20 mouse cellular contexts compared by ENCODE assay signal in the genomic region with DNA sequence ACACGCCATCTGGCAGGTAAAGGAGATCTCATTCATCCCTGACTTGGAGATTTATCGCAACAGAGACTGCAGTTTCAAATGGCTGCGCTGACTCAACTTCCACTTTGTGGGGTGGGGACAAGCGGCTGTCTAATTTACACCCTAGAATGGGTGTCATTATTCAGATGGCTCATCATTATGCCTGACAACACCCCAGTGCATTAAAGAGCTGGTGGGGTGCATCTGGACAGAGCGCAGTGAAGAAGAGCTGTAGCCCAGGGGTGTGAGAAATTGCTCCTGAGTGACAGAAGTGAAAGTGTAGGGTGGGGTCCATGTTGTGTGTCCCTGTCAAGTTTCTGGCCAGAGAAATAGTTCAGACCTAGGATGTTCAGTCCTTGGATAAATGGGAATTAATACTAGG.
A peak's percentile ranks its signal among the peaks of the same experiment; 100 is the strongest.
DNase-seq lines count a peak whose midpoint lies in the region; ATAC-seq and TF ChIP-seq lines count a peak whose summit lies in the region.
"Had no signal": no experiment of that assay in that cellular context is flagged by ENCODE, and none has a peak within 500 bp of the region (broad histone marks: within the 10 kb centered on the region; RNA-seq: fewer than 3 reads in every experiment).

No protein-coding gene starts in this region.

- ATAC-seq in heart, embryonic 12.5 days (ENCODE audit: insufficient number of reproducible peaks, low FRiP score), result no peak
- no peak for ATAC-seq in hindbrain, embryonic 13.5 days (ENCODE audit: low FRiP score)
- ATAC-seq in hindbrain, embryonic 16.5 days, result no peak
- no peak for ATAC-seq in forebrain, embryonic 14.5 days
- ATAC-seq: inflammation-experienced regulatory T-cells, adult 6 months; intestine, postnatal 0 days had no signal

- TF ChIP-seq CTCF in brain, embryonic 14.5 days (IDR thresholded peaks at IDR 0.05; ENCODE audit: borderline replicate concordance, extremely low read depth, insufficient read depth, insufficient read length), result no peak
- TF ChIP-seq CTCF in layer of hippocampus, adult 2 months (conservative IDR thresholded peaks at IDR 0.05), result no peak

- H3K27ac ChIP-seq in heart, embryonic 12.5 days (ENCODE audit: poor library complexity, severe bottlenecking), result no peak overlapping the region
- H3K27ac ChIP-seq in hindbrain, embryonic 13.5 days, result 0 out of 2 replicates have a peak overlapping the region, but pooled peaks have one; percentile 60
- no peak overlapping the region for H3K27ac ChIP-seq in hindbrain, embryonic 16.5 days (ENCODE audit: low read depth, low read length)
- no peak overlapping the region for H3K27ac ChIP-seq in forebrain, embryonic 14.5 days (ENCODE audit: low read depth, low read length)
- H3K27ac ChIP-seq in layer of hippocampus, adult 2 months, result no peak overlapping the region
- H3K27ac ChIP-seq: embryonic facial prominence, embryonic 15.5 days; gastrocnemius, adult 2 months; heart, embryonic 10.5 days; hindbrain, embryonic 14.5 days had no signal

- no peak overlapping the region for H3K9ac ChIP-seq in heart, embryonic 12.5 days
- H3K9ac ChIP-seq in hindbrain, embryonic 13.5 days, result no peak overlapping the region
- no peak overlapping the region for H3K9ac ChIP-seq in hindbrain, embryonic 16.5 days (ENCODE audit: low read depth, low read length)
- H3K9ac ChIP-seq in forebrain, embryonic 14.5 days (ENCODE audit: low read length), result no peak overlapping the region
- H3K9ac ChIP-seq: embryonic facial prominence, embryonic 15.5 days; hindbrain, embryonic 14.5 days had no signal

- 77% methylated on average over 5 of the region's 5 CpGs for WGBS in heart, embryonic 12.5 days
- WGBS in hindbrain, embryonic 13.5 days, result 61% methylated on average over 5 of the region's 5 CpGs
- 47% methylated on average over 5 of the region's 5 CpGs for WGBS in hindbrain, embryonic 16.5 days
- WGBS in forebrain, embryonic 14.5 days, result 70% methylated on average over 5 of the region's 5 CpGs

- H3K4me1 ChIP-seq in heart, embryonic 12.5 days (replicated peaks), result 0 out of 2 replicates have a peak, but pooled peaks cover 7% of the 10 kb centered on the region
- peaks cover 20% of the 10 kb centered on the region for H3K4me1 ChIP-seq in hindbrain, embryonic 13.5 days (replicated peaks)
- peaks cover 7% of the 10 kb centered on the region for H3K4me1 ChIP-seq in hindbrain, embryonic 16.5 days (ENCODE audit: control insufficient read depth, insufficient read depth, low read depth, low read length)
- peaks cover 19% of the 10 kb centered on the region for H3K4me1 ChIP-seq in forebrain, embryonic 14.5 days (ENCODE audit: control insufficient read depth, insufficient read depth, low read length)
- H3K4me1 ChIP-seq: embryonic facial prominence, embryonic 15.5 days had no signal

- H3K4me2 ChIP-seq in heart, embryonic 12.5 days, result 0 out of 2 replicates have a peak overlapping the region, but pooled peaks have one; percentile 19
- H3K4me2 ChIP-seq in hindbrain, embryonic 13.5 days, result no peak overlapping the region
- no peak overlapping the region for H3K4me2 ChIP-seq in hindbrain, embryonic 16.5 days (ENCODE audit: low read length)
- no peak overlapping the region for H3K4me2 ChIP-seq in forebrain, embryonic 14.5 days (ENCODE audit: low read length)
- H3K4me2 ChIP-seq: embryonic facial prominence, embryonic 15.5 days; hindbrain, embryonic 14.5 days had no signal

- no peak overlapping the region for H3K4me3 ChIP-seq in heart, embryonic 12.5 days
- H3K4me3 ChIP-seq in hindbrain, embryonic 13.5 days, result no peak overlapping the region
- H3K4me3 ChIP-seq in hindbrain, embryonic 16.5 days (ENCODE audit: low read length), result no peak overlapping the region
- H3K4me3 ChIP-seq in forebrain, embryonic 14.5 days (ENCODE audit: low read depth, low read length), result no peak overlapping the region
- H3K4me3 ChIP-seq in layer of hippocampus, adult 2 months, result no peak overlapping the region
- H3K4me3 ChIP-seq: embryonic facial prominence, embryonic 15.5 days; erythroblast, embryonic 14.5 days; gastrocnemius, adult 2 months; heart, embryonic 10.5 days had no signal

- no peak for TF ChIP-seq POLR2A in brain, embryonic 14.5 days (IDR thresholded peaks at IDR 0.05; ENCODE audit: borderline replicate concordance, extremely low read depth, insufficient read depth, insufficient read length, poor library complexity, severe bottlenecking)

- H3K27me3 ChIP-seq in heart, embryonic 12.5 days (replicated peaks), result no peaks in the 10 kb centered on the region
- no peaks in the 10 kb centered on the region for H3K27me3 ChIP-seq in hindbrain, embryonic 13.5 days
- H3K27me3 ChIP-seq in hindbrain, embryonic 16.5 days (replicated peaks; ENCODE audit: control insufficient read depth, insufficient read depth, low read length), result no peaks in the 10 kb centered on the region
- H3K27me3 ChIP-seq in forebrain, embryonic 14.5 days (replicated peaks; ENCODE audit: control insufficient read depth, insufficient read depth, low read length), result no peaks in the 10 kb centered on the region
- H3K27me3 ChIP-seq: embryonic facial prominence, embryonic 15.5 days had no signal

- no peaks in the 10 kb centered on the region for H3K9me3 ChIP-seq in heart, embryonic 12.5 days (replicated peaks)
- no peaks in the 10 kb centered on the region for H3K9me3 ChIP-seq in hindbrain, embryonic 13.5 days
- no peaks in the 10 kb centered on the region for H3K9me3 ChIP-seq in hindbrain, embryonic 16.5 days (ENCODE audit: control insufficient read depth, low read length)
- no peaks in the 10 kb centered on the region for H3K9me3 ChIP-seq in forebrain, embryonic 14.5 days (replicated peaks; ENCODE audit: control insufficient read depth, low read length)
- H3K9me3 ChIP-seq: embryonic facial prominence, embryonic 15.5 days; heart, embryonic 10.5 days had no signal

- DNase-seq in heart, adult 8-10 months (ENCODE audit: low spot score), result no peak
- DNase-seq in brain, embryonic 14.5 days (ENCODE audit: low read depth), result peak; percentile 24
- peak; percentile 20 for DNase-seq in forebrain, embryonic 14.5 days (ENCODE audit: low spot score)
- no peak for DNase-seq in layer of hippocampus, postnatal 14 days (ENCODE audit: low spot score in 2 of 2)
- no peak for DNase-seq in layer of hippocampus, adult 2 months (ENCODE audit: low spot score in 2 of 2)
- DNase-seq: adrenal gland, adult 2 months; adrenal gland, postnatal 25 days; cerebellum, adult 2 months; cerebellum, postnatal 10 days; gastrocnemius, adult 2 months; gastrocnemius, postnatal 25 days had no signal

- no peaks in the 10 kb centered on the region for H3K36me3 ChIP-seq in heart, embryonic 12.5 days
- no peaks in the 10 kb centered on the region for H3K36me3 ChIP-seq in hindbrain, embryonic 13.5 days
- no peaks in the 10 kb centered on the region for H3K36me3 ChIP-seq in hindbrain, embryonic 16.5 days (ENCODE audit: control insufficient read depth, insufficient read depth, low read length)
- H3K36me3 ChIP-seq in forebrain, embryonic 14.5 days (ENCODE audit: control insufficient read depth, insufficient read depth, low read length), result no peaks in the 10 kb centered on the region
- H3K36me3 ChIP-seq: embryonic facial prominence, embryonic 15.5 days; heart, embryonic 10.5 days had no signal

Comparison
In these comparisons a context has a peak if more than half of its experiments do, and no peak if none do; other contexts are left out.
1. DNase-seq: peak in brain, embryonic 14.5 days (single experiment) and forebrain, embryonic 14.5 days (single experiment); none in heart, adult 8-10 months (single experiment), layer of hippocampus, postnatal 14 days (0 of 2) and layer of hippocampus, adult 2 months (0 of 2).